Mouse (Mus musculus): ENCODE data around the gene Slc36a2.

Gene Slc36a2

DNA sequence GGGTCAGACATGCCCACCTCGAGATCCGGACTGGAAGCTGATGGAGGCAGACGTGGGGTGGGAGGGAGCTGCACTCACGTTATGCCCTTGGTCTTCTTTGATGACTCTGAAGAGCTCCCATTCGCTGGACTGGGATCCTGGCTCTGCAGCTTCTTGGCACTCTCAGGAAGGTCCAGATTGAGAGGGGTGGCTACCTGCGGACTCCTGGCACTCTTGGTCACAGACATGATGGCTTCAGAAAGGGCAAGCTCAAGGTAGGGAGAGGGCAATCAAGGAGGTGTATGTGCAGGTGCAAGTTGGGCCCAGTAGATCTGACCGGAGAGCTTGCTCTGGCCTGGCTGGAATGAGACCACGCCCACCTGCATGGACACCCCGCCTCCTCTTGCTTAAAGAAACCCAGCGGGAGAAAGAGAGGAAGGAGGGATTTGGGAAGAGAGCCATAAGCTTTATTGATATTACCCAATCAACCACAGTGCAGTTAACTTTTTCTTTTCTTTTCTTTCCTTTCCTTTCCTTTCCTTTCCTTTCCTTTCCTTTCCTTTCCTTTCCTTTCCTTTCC lies at the start of gene Slc36a2:
Slc36a2 (minus strand) TSS at position 345 of the 559 bp plus-strand sequence.
- DNase-seq (ENCODE audit: low spot score): peak; percentile 23

- DNase-seq (ENCODE audit: low spot score): no peak
Observed at GRCm38 (mm10) chr11:55234288-55234687, 49.4 kb upstream of the Slc36a2 start.

DNA sequence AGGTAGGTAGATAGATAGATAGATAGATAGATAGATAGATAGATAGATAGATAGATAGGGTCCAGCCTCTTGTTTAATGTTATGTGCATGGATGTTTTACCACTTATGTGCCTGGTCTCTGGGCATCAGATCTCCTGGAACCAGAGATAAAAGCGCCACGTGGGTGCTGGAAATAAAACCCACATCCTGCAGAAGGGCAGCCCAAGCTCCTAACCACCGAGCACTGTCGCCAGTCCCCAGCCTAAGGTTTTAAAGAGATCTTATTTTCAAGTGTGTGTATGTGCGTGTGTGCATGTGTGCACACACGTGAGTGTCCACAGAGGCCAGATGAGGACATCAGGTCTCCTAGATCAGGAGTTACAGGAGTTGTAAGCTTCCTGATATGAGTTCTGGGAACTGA lies 46.2 kb upstream of the Slc36a2 start:
- no peak for DNase-seq (ENCODE audit: low spot score)

- DNase-seq (ENCODE audit: low spot score): no peak
Observed at GRCm38 (mm10) chr11:55221306-55221705, 36.4 kb upstream of the Slc36a2 start.

- DNase-seq (ENCODE audit: low spot score): no peak
Observed at GRCm38 (mm10) chr11:55218473-55218872, 33.6 kb upstream of the Slc36a2 start.

DNA sequence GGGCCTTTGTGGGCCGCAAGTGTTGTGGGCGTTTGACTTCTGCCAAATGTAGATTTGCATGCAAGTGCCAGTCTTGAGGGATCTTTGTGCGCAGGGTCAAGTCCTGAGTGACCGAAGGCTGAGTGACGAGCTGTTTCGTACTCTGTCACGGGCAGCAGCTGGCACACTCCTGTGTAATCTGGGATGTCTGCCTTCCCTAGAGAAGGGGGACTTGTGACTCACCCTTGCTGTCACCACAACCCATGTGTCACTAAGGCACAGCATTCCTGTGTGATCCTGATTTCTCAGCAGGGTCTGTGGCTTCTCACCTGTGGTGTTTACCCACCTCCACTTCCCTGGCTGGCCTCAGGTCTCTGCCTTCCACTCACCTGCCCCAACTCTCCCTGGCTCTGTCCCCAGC lies 33.0 kb upstream of the Slc36a2 start:
- no peak for DNase-seq (ENCODE audit: low spot score)

GRCm38 (mm10) chr11:55217418-55217817 lies 32.5 kb upstream of the Slc36a2 start:
- no peak for DNase-seq (ENCODE audit: low spot score)

GRCm38 (mm10) chr11:55216830-55217229 lies 32.0 kb upstream of the Slc36a2 start:
- no peak for DNase-seq (ENCODE audit: low spot score)

DNA sequence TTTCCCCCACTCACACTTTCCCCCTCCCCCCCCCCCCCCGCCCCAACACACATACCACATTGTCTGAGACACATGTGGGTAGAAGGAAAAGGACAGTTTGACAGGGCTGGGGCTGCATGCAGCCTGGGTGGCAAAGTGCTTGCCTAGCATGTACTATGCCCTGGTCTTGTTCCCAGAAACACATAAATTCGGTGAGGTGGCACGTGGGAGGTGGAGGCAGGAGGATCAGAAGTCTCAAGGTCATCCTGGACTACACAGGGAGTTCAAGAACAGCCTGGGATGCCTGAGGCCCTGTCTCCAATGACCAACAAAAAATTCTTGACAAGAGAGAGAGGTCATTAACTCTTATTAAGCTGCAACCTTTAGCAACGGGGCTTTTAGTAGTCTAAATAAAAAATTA lies 31.2 kb upstream of the Slc36a2 start:
- DNase-seq (ENCODE audit: low spot score): no peak

- no peak for DNase-seq (ENCODE audit: low spot score)
Observed at GRCm38 (mm10) chr11:55214978-55215377, 30.1 kb upstream of the Slc36a2 start.

GRCm38 (mm10) chr11:55214161-55214560 lies 29.3 kb upstream of the Slc36a2 start:
- no peak for DNase-seq (ENCODE audit: low spot score)

GRCm38 (mm10) chr11:55213518-55213917 lies 28.6 kb upstream of the Slc36a2 start:
- no peak for DNase-seq (ENCODE audit: low spot score)

GRCm38 (mm10) chr11:55209626-55210353 lies 24.9 kb upstream of the Slc36a2 start:
- no peak for DNase-seq (ENCODE audit: low spot score)

GRCm38 (mm10) chr11:55209032-55209431 lies 24.2 kb upstream of the Slc36a2 start:
- no peak for DNase-seq (ENCODE audit: low spot score)

DNA sequence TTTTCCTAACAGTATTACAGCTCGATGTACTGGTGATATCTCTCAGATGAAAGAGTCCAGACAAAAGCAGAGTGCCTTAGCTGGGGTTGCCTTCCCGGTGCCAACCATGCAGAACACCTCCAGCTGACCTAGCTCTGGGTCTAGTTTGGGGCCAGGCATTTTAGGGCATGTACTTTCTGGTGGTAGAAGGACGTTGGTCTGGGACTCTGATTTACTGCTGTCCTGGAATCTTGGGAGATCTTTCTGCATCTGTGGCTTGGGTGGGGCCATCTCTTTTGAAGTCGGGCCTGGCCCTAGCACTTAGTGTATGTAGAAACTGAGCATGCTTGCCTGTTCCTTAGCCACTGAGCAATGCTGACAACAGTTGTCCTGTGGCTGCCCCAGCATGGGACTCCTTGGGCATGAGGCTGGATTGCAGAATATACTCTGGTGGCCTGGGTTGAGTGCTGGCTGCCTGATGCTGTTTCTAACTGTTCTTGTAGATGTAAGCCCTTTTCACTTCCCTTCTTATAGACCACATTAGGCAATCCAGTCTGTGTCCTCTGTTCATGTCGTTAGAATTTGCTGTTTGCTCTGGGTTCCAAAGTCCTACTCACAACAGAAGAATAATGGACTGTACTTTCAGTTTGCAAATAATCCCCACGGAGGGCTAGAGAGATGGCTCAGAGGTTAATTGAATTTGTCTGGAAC lies 23.3 kb upstream of the Slc36a2 start:
- DNase-seq (ENCODE audit: low spot score): no peak

GRCm38 (mm10) chr11:55204602-55205001 lies 19.7 kb upstream of the Slc36a2 start:
- DNase-seq (ENCODE audit: low spot score): peak; percentile 2

- DNase-seq (ENCODE audit: low spot score): peak; percentile 96
Observed at GRCm38 (mm10) chr11:55204159-55204596, 19.3 kb upstream of the Slc36a2 start, which contains the start of gene Slc36a1. Gene Slc36a1 (plus strand): TSS chr11:55204350.

- no peak for DNase-seq (ENCODE audit: low spot score)
Observed at GRCm38 (mm10) chr11:55197740-55198510, 13.0 kb upstream of the Slc36a2 start.

- DNase-seq (ENCODE audit: low spot score): no peak
Observed at GRCm38 (mm10) chr11:55197086-55197485, 12.2 kb upstream of the Slc36a2 start.

- DNase-seq (ENCODE audit: low spot score): no peak
Observed at GRCm38 (mm10) chr11:55190216-55190615, 5.3 kb upstream of the Slc36a2 start.

DNA sequence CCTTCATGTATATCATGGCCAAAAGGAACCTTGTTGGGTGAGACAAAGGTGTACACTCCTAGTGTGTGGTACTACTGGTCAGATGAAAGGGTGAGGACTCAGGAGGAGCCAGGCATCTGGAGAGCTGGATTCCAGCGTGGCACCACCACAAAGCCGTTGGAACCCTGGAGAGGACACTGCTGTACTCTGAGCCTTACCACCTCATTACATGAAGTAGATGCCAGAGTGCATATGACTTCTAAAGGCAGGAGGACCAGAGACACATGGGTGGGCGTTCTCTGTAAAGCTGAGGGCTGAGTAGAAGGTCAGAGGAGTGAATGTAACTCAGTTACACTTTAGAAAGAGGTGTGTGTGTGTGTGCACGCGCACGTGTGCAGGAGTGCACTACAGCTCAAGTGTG lies 2.9 kb upstream of the Slc36a2 start:
- DNase-seq (ENCODE audit: low spot score): no peak

- no peak for DNase-seq (ENCODE audit: low spot score)
Observed at GRCm38 (mm10) chr11:55187292-55187691, 2.4 kb upstream of the Slc36a2 start.
